Mouse (Mus musculus) frontal cortex, adult (tissue): ENCODE results near the gene Ppm1b.
"Not testable (repeated sequence)": the region's sequence is repeated elsewhere in the genome, so short reads cannot be mapped to it uniquely, and the experiment has no call there.

Experiments used
- ATAC-seq: cut with Nextera tagmentation; 2 replicates; pipeline ENCODE4 v1.9.2; 2017; ENCODE audit warnings: mild to moderate bottlenecking, moderate library complexity, mixed read lengths; ENCODE audit not compliant: low TSS enrichment

Ppm1b gene

DNA sequence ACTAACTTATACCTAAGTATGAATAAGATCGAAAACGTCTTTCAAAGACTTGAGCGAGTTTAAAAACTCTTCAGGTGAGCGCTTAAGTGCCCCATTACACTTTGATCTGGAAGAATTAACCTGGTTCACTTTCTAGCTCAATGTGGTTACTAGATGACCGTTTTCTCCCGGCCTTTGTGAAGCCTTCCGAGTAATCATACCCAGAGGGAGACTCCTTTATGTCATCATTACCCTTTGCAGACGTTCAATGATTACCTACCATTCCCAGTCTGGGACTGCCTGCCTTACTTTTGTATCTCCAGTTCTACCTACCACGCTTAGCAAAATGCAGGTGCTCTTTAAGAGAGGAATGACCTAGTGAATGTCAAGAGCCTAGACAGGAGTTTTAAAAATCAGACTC, at the start of gene Ppm1b:
TSS of gene Ppm1b (plus strand) at position 301 of the 400 bp plus-strand sequence.
- ATAC-seq = no peak

- peak; percentile 78 for ATAC-seq
These were observed 34.7 kb upstream of the Ppm1b start for GRCm38 (mm10) chr17:84921666-84922376.

- no peak for ATAC-seq
These were observed 31.8 kb upstream of the Ppm1b start for GRCm38 (mm10) chr17:84924779-84925178.

- ATAC-seq = no peak
These were observed 30.3 kb upstream of the Ppm1b start for GRCm38 (mm10) chr17:84926233-84926632.

- no peak for ATAC-seq
These were observed 29.0 kb upstream of the Ppm1b start for GRCm38 (mm10) chr17:84927580-84927979.

GRCm38 (mm10) chr17:84932943-84933342, 23.6 kb upstream of the Ppm1b start:
- no peak for ATAC-seq

GRCm38 (mm10) chr17:84933968-84934367, 22.6 kb upstream of the Ppm1b start:
- no peak for ATAC-seq

DNA sequence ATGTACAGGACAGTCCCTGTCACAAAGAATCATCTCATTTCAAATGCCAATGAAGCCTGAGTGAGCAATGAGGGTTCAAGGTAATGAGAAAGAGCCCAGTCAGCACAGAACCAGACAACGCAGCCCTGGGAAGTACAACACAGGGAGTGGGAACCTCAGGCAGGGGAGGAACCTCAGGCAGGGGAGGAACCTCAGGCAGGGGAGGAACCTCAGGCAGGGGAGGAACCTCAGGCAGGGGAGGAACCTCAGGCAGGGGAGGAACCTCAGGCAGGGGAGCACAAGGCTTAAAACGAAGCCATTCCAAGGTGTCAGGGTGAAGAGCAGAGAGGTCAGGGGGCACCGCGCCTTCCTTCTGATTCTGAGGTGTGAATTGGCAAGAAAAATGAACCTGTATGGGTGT, 20.9 kb upstream of the Ppm1b start:
- not testable (repeated sequence) for ATAC-seq

DNA sequence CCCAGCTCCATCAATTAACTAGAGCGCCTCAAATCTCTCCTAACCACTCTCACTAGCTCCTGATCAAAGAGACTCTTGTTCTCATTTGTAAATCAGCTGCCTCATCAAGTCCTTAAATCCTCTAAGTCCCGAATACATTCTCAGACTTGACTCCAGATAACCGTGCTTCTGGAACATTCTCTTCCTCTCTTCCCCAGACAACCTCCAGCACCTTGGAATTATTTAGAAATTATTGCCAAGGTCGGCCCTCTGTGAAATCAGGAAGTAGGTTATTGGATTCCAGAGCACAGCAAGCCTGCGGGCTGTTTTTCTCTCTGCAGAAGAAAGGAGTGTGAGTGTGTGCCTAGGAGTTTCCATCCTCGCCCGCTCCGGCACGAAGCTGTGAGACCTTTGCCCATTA, 20.2 kb upstream of the Ppm1b start:
- ATAC-seq = no peak

DNA sequence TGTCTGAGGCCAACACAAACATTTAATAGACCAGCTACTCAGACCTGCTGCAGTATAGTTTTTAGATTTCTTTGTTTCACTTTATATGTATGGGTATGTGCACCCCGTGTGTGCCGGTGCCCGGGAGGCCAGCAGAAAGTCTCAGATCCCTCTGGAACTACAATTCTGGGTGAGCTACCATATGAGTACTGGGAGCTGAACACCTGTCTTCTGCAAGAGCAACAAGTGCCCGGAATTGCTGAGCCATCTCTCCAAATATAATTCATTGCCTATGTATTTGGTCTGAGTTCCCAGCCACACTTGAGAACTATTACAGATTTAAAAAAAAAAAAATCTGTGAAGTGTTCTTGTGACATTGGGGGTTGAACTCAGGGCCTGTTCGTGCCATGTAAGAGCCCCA, 19.7 kb upstream of the Ppm1b start:
- no peak for ATAC-seq

DNA sequence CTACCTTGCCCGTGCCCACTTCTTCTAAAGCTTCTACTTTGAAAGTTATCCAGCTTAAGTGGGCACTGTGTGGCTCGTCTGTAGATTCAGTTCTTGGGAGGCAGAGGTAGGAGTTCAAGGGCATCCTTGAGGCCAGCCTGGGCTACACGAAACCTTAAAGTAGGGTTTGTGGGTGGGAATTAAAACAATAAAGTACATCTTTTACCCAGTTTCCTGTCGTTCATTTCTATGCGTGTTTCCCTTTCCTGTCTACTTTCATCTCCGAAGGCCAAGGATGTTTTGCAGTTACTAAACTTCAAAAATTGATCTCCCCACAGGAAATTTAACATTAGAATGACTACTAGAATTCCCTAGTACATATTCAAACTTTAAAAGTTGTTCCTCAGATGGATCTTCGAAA, 19.3 kb upstream of the Ppm1b start:
- no peak for ATAC-seq

DNA sequence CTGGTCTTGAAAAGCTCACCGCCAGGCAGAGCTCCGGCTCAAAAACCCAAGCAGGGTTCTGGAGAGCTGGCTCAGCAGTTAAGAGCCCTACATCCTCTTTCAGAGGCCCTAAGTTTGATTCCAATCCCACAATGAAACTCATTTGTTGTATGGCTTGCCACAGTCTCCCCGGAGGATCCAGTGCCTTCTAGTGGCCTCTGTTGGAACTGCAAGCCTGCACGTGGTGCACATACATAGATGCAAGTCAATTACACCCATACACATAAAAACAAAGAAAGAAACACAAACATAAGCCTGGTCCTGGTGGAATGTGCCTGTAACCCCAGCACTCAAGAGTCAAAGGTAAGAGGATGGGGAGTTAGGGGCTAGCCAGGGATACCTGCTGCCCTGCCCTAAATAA, 18.3 kb upstream of the Ppm1b start:
- ATAC-seq = no peak

DNA sequence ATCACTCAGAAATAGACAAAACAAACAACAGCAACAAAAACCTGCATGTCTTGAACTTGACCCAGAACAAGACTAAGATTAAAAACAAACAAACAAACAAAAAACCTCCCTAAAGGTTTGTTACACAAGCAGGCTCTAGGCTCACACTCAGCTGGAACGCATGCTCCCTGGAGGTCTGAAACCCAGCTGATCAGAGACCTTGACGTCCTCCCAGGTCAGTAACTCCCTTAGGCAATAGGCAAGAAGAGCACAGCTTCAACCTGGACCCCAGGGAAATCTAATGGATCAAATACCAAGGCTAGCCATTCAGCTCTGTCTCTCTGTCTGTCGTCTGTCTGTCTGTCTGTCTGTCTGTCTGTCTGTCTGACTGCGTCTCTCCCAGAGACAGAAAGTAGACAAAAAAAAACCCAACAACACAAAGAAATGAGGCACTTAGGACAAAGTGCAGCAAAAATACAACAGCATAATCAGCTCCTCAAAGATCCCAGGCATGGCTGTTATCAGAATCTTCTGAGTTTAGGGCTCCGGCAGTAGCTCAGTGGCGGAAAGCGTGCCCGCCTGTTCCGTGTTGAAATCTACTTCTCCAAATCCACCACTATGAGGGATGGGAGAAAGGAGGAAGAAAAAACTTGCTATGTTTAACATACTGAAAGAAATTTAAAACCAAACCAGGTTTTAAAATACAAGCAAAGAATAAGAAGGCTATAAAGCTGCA, 16.4 kb upstream of the Ppm1b start:
- no peak for ATAC-seq

DNA sequence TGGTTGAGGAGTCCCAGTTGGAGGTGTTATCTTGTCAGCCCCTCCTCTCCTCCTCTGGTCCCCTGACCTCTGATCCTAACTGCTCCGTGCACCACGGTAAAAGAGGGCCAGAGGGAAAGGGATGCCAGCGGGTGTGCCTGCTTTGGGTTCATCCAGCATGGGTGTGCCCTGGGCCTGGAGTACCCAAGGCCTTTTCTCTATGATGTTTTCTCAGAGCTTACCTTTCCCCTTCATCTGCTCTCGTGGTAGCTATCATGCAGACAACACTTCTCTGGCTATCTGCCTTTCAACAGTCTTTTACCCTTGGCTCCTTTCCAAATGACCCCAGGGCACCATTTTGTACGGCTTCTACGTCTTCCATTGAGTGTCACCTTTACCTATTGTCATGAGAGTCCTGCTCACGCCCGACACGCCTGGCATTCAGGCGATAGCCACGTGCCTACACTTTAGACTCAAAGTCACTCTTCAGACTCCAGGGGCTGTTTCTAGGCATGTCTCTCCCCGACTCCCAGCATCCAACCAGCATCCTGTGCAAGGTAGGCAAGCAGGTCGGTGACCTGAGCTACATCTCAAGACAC, 15.2 kb upstream of the Ppm1b start:
- no peak for ATAC-seq

DNA sequence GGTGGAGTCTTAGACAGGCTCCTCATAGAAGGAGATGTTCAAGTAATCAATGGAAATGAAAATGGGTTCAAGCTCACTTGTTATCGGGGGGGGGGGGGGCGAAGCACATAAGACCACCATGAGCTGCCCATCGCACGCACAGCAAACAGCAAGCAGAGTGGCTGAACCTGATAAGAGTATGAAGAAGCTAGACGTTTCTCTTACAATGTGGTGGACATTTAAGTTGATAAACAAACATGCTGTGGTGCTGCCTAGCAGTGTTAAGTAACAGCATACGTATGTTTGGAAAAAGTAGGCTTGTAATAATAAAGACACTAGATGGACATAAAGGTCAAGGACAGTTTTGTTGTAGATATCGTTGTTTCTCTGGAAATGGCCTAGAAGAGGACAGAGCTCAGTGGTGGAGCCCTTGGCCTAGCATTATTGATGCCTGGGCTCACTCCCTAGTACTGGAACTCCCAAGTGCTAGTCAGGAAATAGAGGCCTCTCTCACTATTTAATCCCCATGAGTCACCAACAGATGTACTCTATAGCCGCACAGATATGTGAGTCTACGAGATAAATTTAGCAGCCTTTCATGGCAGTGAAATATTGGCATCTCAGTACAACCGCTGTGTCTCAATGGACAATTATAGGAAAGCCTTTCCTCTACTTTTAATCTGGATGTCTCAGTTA, 14.0 kb upstream of the Ppm1b start:
- ATAC-seq = peak; percentile 96

DNA sequence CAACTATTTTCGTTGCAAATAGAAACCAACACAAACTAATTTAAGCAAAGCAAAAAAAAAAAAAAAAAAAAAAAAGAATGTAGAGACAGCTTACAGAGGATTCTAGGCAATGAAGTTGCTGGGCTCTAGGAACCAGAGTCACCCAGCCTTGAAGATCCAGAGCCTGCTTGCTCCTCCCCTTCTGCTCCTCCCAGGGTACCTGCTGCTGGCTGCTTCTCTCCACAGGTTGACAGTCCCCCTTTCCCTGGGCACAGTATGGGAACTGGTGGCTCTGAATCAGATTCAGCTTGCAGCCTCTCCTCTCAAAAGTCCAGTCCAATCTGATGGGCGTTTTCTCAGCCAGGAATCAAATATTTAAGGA, 13.5 kb upstream of the Ppm1b start:
- ATAC-seq = peak; percentile 80

- no peak for ATAC-seq
These were observed 12.2 kb upstream of the Ppm1b start for GRCm38 (mm10) chr17:84944348-84944747.

DNA sequence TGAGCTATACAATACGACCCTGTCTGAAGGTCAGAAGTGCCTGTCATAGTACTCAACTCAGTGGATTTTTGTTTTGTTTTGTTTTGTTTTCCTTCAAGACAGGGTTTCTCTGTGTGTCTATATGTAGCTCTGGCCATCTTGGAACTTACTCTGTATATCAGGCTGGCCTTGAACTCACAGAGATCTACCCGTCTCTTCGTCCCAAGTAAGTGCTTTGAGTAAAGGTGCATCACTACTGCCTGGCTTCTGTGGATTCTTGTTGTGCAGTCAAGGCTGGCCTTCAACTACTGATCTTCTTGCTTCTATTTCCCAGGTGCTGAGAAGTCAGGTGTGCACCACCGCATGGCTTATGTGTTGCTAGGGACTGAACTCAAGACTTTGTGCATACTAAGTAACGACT, 4.0 kb upstream of the Ppm1b start:
- ATAC-seq = no peak

DNA sequence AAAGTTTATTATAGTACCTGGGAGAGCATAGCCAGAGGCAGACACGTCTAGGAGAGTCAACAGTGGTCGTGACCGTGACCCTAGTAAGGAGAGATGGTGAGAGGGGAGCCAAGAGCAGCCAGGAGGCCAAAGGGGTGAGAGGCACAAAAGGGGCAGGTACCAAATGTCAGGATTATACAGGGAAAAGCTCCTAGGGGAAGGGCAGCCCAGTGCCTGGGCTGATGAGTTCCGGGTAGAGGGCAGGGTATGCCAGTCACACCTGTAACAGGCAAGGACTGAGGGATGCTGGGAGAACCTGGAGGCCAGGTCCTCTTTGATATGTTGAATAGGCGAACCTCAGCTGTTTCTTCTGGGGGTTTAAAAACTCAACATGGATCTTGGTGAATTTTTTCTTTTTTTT, 2.8 kb upstream of the Ppm1b start:
- ATAC-seq = no peak

DNA sequence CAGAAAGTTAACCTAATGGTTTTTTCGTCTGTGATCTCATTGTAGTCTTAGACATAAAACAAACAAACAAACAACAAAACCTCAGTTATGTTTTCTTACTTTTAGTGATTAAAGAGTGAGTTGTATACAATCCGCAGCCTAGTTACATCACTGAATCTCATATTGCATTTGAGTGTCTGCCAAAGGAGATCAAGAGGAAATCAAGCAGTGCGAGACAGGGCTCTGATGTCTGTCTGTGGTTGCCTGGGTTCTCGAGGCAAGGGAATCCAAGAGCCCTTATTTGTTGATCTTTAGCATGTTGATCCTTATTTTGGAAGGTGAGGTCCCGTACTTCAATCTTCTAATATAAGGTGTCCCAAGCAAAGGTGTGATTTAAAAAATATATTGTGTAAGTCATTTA, 1.7 kb upstream of the Ppm1b start:
- no peak for ATAC-seq

GRCm38 (mm10) chr17:84956931-84957486, 468 bp downstream of the Ppm1b start:
- ATAC-seq = peak; percentile 76

DNA sequence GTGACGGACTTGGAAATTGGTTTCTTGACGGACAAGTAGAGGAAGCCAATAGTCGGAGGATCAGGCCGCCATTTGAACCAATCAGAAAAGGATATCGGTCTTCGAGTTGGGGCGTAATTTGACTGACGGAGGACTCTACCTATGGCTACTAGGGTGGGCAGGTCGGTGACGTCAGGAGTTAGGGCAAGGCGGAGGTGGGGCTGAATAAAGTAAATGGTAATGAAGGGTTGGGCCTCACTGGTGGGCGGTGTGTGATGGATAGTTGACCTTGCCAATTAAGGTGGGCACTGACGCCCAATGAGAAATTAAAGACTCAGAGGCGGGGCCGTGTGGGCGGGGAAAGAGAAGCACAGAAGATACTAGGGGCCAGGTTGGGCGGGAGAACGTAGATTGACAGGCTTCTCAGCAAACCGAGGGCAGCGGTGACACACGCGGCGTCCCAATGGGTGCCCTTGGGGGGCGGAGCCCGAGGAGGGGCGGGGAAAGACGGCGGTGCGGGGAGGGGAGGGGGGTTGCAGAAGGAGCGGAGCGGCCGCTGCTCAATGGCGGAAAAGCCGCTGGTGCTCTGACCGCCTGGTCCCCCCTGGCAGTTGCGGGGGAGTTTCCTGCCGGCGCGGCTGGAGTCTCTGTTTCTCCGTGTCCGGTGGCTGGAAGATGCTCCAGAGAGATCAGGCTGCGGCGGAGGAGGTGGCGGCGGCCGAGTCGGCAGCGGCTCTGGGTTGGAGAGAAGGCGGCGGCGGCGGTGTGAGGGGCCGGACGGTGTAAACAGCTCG, 1.1 kb downstream of the Ppm1b start:
- peak; percentile 84 for ATAC-seq
